29 mouse cellular contexts compared by ENCODE assay signal in genomic region chr12:59391103-59391502, GRCm38 (mm10).
"Had no signal": no experiment of that assay in that cellular context is flagged by ENCODE, and none has a peak within 500 bp of the region (broad histone marks: within the 10 kb centered on the region; RNA-seq: fewer than 3 reads in every experiment).

No protein-coding gene starts in this region.

- DNase-seq: cerebellum, adult 2 months; cerebellum, adult 8-10 months; cerebellum, adult 9-10 months; cerebellum, adult 9-11 months; cerebellum, postnatal 10 days; cerebellum, postnatal 14 days; cerebellum, postnatal 25 days; cerebellum, postnatal 36 days; embryo, embryonic 11 days; forebrain, postnatal 0 days; gastrocnemius, adult 2 months; gastrocnemius, postnatal 10 days; gastrocnemius, postnatal 14 days; gastrocnemius, postnatal 25 days; gastrocnemius, postnatal 36 days; heart, adult 11 months; heart, adult 18-20 months; heart, adult 2 months had no signal

- H3K27me3 ChIP-seq: embryonic facial prominence, embryonic 12.5 days; embryonic facial prominence, embryonic 13.5 days; embryonic facial prominence, embryonic 15.5 days; forebrain, embryonic 12.5 days; forebrain, embryonic 13.5 days; forebrain, embryonic 15.5 days had no signal

- H3K36me3 ChIP-seq: embryonic facial prominence, embryonic 10.5 days; embryonic facial prominence, embryonic 12.5 days; embryonic facial prominence, embryonic 13.5 days; embryonic facial prominence, embryonic 15.5 days; forebrain, embryonic 10.5 days; forebrain, embryonic 12.5 days; forebrain, embryonic 15.5 days had no signal

- H3K4me1 ChIP-seq: embryonic facial prominence, embryonic 10.5 days; embryonic facial prominence, embryonic 12.5 days; embryonic facial prominence, embryonic 13.5 days; embryonic facial prominence, embryonic 15.5 days; forebrain, embryonic 10.5 days; forebrain, embryonic 12.5 days; forebrain, embryonic 13.5 days; forebrain, embryonic 15.5 days had no signal

- H3K4me3 ChIP-seq: embryonic facial prominence, embryonic 10.5 days; embryonic facial prominence, embryonic 12.5 days; embryonic facial prominence, embryonic 13.5 days; embryonic facial prominence, embryonic 15.5 days; erythroblast, embryonic 14.5 days; forebrain, embryonic 10.5 days; forebrain, embryonic 12.5 days; forebrain, embryonic 13.5 days; forebrain, embryonic 15.5 days; gastrocnemius, adult 2 months; heart, adult 2 months had no signal

- H3K4me2 ChIP-seq: embryonic facial prominence, embryonic 12.5 days; embryonic facial prominence, embryonic 13.5 days; embryonic facial prominence, embryonic 15.5 days; forebrain, embryonic 12.5 days; forebrain, embryonic 13.5 days; forebrain, embryonic 15.5 days had no signal

- H3K27ac ChIP-seq: embryonic facial prominence, embryonic 10.5 days; embryonic facial prominence, embryonic 12.5 days; embryonic facial prominence, embryonic 13.5 days; embryonic facial prominence, embryonic 15.5 days; forebrain, embryonic 10.5 days; forebrain, embryonic 12.5 days; forebrain, embryonic 13.5 days; forebrain, embryonic 15.5 days; gastrocnemius, adult 2 months; heart, adult 2 months had no signal

- ATAC-seq: forebrain, embryonic 13.5 days; forebrain, embryonic 14.5 days; forebrain, embryonic 15.5 days; forebrain, embryonic 16.5 days; forebrain, postnatal 0 days had no signal

- H3K9me3 ChIP-seq: embryonic facial prominence, embryonic 10.5 days; embryonic facial prominence, embryonic 12.5 days; embryonic facial prominence, embryonic 13.5 days; embryonic facial prominence, embryonic 15.5 days; forebrain, embryonic 10.5 days; forebrain, embryonic 12.5 days; forebrain, embryonic 13.5 days; forebrain, embryonic 15.5 days had no signal

- H3K9ac ChIP-seq: embryonic facial prominence, embryonic 12.5 days; embryonic facial prominence, embryonic 13.5 days; embryonic facial prominence, embryonic 15.5 days; forebrain, embryonic 12.5 days; forebrain, embryonic 13.5 days; forebrain, embryonic 15.5 days; forebrain, postnatal 0 days had no signal
